15 mouse cellular contexts compared by ENCODE assay signal in genomic region chr1:71674274-71674673, GRCm38 (mm10).
"Had no signal": no experiment of that assay in that cellular context is flagged by ENCODE, and none has a peak within 500 bp of the region (broad histone marks: within the 10 kb centered on the region; RNA-seq: fewer than 3 reads in every experiment).

No protein-coding gene starts in this region.

- H3K4me2 ChIP-seq: intestine, embryonic 15.5 days; kidney, embryonic 15.5 days; liver, embryonic 13.5 days had no signal

- H3K9ac ChIP-seq: intestine, embryonic 15.5 days; kidney, embryonic 15.5 days; liver, embryonic 13.5 days had no signal

- DNase-seq: kidney, adult 11 months; kidney, adult 8-10 months; kidney, postnatal 10 days; kidney, postnatal 36 days; layer of hippocampus, postnatal 36 days; liver, embryonic 13.5 days; lung, adult 2 months; lung, postnatal 14 days; lung, postnatal 4 days; thymus, adult 18-20 months; thymus, postnatal 14 days had no signal

- H3K36me3 ChIP-seq: intestine, embryonic 15.5 days; kidney, embryonic 15.5 days; liver, embryonic 13.5 days had no signal

- H3K4me1 ChIP-seq: intestine, embryonic 15.5 days; kidney, embryonic 15.5 days; liver, embryonic 13.5 days had no signal

- H3K27ac ChIP-seq: intestine, embryonic 15.5 days; kidney, embryonic 15.5 days; left cerebral cortex, adult 2 months; liver, embryonic 13.5 days had no signal

- H3K4me3 ChIP-seq: intestine, embryonic 15.5 days; kidney, embryonic 15.5 days; left cerebral cortex, adult 2 months; liver, embryonic 13.5 days; myocyte had no signal

- H3K9me3 ChIP-seq: intestine, embryonic 15.5 days; kidney, embryonic 15.5 days; liver, embryonic 13.5 days had no signal

- ATAC-seq: intestine, embryonic 15.5 days had no signal

- H3K27me3 ChIP-seq: intestine, embryonic 15.5 days; kidney, embryonic 15.5 days; liver, embryonic 13.5 days had no signal
